Mouse (Mus musculus) heart, adult 11 months (tissue): ENCODE data around the gene Azin2.
A peak's percentile ranks its signal among the peaks of the same experiment; 100 is the strongest.

Source experiments
- DNase-seq: peaks from one replicate; pipeline ENCODE4 v3.0.0; 2022

The Azin2 gene

DNA sequence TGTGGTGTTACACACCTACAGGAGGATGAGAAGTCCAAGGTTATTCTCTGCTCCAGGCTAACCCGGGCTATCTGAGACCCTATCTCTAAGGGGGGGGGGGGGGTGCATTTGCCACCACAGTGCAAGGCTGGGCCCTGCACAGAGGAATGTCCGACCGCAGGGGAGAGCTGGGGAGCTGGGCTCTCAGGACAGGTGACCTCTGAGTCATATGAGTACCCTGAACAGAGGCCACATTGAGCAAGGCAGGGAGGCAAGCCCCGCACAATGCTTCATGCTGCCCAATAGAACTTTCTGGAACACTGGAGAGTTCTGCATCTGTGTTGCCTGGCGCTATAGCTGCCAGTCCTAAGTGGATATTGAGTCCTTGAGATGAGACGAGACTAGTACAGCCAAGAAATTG is 70.1 kb downstream of the Azin2 start:
- no peak for DNase-seq

DNA sequence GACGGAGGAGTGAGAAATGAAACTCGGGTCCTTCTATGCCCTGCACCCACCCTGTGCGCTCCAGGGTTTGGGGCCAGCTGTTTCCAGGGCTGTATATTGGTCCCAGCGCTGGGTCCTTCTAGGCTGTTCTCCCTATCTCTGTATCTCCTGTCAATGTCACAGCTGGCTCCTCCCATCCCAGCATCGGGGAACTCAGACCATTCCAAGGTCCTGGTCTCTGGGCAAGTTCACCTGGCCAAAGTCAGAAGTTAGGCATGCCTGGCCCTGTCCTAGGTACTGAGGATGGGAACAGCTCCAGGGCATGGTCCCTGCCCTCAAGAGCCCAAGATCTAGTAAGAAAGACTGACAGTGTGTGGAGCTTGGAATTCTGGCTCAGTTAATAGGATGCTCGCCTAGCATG is 70.5 kb downstream of the Azin2 start:
- DNase-seq: no peak

- peak; percentile 98 for DNase-seq
These were observed 71.1 kb downstream of the Azin2 start for GRCm38 (mm10) chr4:128891157-128891556.

DNA sequence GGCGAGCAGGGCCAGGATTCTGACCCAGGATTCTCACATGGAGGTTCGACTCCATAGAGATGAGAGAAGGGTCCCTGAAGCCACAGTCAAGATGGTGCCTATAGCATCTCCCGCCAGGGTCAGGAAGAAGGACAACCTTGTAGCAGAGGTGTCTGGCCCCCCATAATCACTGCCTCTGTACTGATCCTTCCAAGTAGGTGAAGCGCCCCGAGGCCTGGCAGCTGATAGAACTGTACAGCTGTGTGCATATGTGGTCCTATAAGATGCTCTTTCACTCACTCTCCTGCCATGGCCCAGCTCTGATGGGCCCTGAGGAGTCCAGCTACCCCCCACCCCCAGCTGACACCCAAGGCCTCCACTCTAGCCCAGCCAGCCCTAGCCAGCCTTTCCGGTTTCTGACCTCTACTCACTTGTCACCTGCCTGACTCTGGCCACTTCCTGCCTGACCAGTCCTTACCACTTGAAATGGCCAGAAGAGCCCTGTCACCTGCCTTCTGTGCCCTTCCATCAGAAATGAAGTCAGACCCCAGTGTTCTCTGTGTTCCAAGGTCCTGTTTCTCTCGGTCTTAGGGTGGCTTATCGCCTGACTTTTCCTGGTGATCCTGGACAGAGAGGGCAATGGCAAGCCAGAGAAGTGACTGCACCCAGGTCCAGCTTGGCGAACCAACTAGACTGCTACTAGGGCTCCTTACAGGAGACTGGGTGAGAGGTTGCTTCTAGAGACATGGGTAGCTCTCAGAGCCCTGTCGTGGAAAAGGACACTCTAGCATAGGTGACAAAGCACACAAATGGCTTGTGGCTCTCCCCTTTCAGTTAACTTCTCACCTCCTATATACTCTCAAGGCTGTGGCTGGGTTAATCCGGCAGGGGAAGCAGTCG is 72.3 kb downstream of the Azin2 start:
- DNase-seq: no peak

- no peak for DNase-seq
These were observed 73.7 kb downstream of the Azin2 start for GRCm38 (mm10) chr4:128888436-128888990.

- no peak for DNase-seq
These were observed 74.6 kb downstream of the Azin2 start for GRCm38 (mm10) chr4:128887641-128888091.

DNA sequence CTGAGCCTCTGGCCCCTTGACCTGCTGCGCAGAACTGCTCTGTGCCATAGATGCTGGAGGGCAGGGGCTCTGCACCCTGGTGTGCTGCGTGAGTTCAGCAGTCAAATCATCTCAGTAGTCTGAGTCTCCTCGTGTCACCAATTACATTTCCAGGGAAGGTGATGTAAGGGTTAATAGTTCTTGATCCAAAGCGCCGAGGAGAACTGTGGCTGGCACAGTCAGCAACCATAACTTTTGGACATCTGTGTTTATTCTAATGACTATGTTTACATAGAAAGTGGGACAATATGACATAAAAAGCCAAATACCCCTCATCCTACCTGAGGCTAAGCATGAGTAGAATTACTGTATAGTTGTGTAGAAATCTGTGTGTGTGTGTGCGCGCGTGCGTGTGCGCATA is 75.2 kb downstream of the Azin2 start:
- no peak for DNase-seq

DNA sequence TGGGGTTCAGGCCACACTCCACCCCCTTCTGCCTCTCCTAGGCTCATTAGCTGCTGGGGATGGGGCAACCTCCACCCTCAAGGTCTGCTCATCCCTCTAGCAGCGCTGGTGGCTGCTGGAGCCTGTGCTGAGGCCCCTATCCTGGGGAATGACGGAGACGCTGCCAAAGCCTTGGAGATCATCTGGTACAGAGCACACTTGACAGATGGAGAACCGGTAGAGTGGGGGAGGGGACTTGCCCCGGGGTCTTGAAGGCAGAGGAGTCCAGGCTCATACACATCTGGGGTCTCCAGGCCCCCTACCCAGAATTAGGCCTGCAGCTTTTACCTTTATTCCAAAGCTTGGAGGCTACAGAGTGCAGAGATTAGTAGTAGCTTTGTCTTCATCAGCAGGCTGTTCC is 75.7 kb downstream of the Azin2 start:
- no peak for DNase-seq

DNA sequence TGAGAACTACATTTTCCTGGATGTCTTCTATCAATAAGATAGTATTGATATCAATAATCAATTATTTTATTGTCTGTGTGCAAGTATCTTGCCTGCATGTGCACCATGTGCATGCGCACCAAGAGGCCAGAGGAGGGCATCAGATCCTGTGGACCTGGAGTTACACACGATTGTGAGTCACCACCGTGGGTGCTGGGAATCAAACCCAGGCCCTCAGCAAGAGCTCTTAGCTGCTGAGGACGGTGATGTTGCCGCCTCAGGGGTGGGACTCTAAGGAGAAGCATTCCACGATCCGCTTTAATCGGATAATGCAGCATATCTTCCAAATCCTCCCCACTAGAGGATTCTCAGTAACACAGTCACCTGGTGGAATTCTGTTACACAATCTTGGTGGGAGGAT is 76.7 kb downstream of the Azin2 start:
- no peak for DNase-seq

DNA sequence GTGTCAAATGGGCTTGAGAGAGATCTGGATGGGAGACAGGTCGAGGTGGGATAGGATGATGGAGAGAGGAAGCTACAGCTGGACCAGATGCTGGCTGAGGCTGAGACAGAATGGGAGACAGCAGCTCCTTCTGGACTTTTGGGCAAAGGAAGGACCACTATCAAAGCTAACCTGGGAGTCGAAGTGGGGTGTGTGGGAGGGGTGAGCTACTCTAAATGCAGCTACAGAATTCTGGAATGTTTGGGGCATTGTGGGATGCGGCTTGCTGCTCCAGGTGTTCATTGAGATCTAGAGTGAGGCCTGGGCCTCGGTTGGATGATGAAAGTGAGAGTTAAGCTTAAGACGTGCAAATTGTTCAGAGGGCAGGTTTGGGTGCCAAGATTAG is 77.5 kb downstream of the Azin2 start:
- no peak for DNase-seq

- peak; percentile 96 for DNase-seq
These were observed 78.2 kb downstream of the Azin2 start for GRCm38 (mm10) chr4:128883801-128884710.

DNA sequence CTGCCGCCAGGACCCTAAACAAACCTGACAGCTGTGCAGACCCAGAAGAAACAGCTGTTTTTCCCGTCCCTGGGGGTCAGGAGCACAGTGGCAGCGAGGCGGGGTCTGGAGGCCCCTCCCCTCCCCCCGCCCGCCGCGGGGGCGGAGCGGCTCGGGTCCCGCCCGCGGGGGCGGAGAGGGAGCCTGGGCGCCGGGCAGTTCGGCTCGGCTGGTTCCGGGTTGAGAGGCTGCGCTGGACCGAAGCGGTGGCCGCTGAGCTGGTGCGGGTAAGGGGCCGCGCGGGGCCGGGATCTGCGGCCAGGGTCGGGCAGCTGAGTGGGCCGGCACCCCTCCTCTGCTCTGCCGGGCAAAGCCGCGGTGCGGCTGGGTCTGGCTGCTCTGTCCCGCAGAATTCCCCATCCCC is 78.9 kb downstream of the Azin2 start, which contains the start of gene Trim62:
Gene Trim62, plus strand, starts transcription at position 202 of the 403 bp plus-strand sequence.
- DNase-seq: peak; percentile 99
